Mouse (Mus musculus) limb, embryonic 10.5 days (tissue): Measurements from ENCODE around the gene Khdrbs1. TPM values are rescaled to one million over a fixed set of nuclear protein-coding genes. Genes with fewer than 3 reads are reported as not detected.

Experiments
- DNase-seq: peaks from one replicate; pipeline ENCODE4 v3.0.0-alpha.2; 2017; ENCODE audit warnings: low spot score
- H3K27ac ChIP-seq: fragments of 300-500 bp; sonication (generic); 2 replicates; pipeline ENCODE4 v1.5.1; 2016; ENCODE audit warnings: mild to moderate bottlenecking
- H3K27me3 ChIP-seq: fragments of 300-500 bp; sonication (generic); 2 replicates; pipeline ENCODE4 v1.6.1; 2016; ENCODE audit warnings: low read depth, mild to moderate bottlenecking; ENCODE audit not compliant: poor library complexity, severe bottlenecking
- H3K36me3 ChIP-seq: fragments of 300-500 bp; sonication (generic); 2 replicates; pipeline ENCODE4 v1.6.1; 2016; ENCODE audit warnings: mild to moderate bottlenecking, moderate library complexity
- H3K4me1 ChIP-seq: fragments of 300-500 bp; sonication (generic); 2 replicates; pipeline ENCODE4 v1.6.1; 2016
- H3K4me3 ChIP-seq: fragments of 300-500 bp; sonication (generic); 2 replicates; pipeline ENCODE4 v1.5.1; 2016; ENCODE audit warnings: mild to moderate bottlenecking, moderate library complexity
- H3K9me3 ChIP-seq: fragments of 300-500 bp; sonication (generic); replicated peaks from 2 replicates; pipeline ENCODE4 v1.6.1; 2016; ENCODE audit warnings: mild to moderate bottlenecking
- WGBS: fragments of 180-500 bp; shearing (Covaris S2); methylation state at CpG from one replicate; pipeline ENCODE4 v1.1.7; 2016; 5-methylcytosine and 5-hydroxymethylcytosine counted together
- polyA plus RNA-seq: library from polyadenylated mRNA; unstranded; fragments of >200 nt; fragmentation: Nextera tagmentation; extraction: Ambion mirVana; gene quantifications from 2 replicates; pipeline ENCODE4 v1.2.1, GENCODE M21; 2016

Gene Khdrbs1
- 156 and 179 TPM in 2 replicates for polyA plus RNA-seq

DNA sequence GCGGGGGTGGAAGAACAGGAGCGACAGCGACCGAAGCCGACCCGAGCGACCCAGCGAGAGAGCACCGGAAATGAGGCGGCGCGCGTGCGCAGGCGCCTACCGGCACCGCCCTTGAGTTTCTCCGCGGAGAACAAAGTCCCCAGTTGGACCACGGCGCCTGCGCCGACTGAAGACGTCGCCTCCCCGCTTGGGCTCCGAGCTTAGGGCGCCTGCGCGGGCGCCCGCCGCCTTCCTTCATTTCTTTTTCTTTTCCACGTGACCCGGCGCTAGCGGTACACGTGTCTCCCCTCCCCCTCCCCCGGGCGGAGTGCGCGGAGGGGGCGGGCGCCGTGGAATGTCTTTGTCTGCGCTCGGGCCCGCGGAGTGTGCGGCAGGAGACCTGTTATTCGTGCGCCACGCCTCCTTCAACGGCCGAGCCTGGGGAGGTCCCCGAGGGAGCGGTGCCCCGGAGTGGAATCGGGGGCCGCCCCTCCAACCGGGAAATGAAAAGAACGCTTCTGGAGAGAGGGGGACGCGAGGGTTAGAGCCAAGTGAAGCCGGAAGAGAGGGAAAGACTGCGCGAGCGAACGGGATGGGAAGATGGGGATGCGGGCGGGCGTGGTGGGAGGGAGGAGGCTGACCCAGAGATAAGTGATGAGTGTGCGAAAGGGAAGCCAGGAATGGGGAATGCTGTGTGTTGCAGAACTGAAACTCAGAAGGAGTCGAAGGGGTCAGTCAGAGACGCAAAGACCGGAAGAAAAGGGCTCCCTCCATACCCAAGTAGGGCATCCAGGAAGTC, at the start of gene Khdrbs1:
TSS of gene Khdrbs1 (minus strand) at position 72 of the 778 bp plus-strand sequence.
- H3K27ac ChIP-seq, result peak within 1 kb of the TSS; percentile 100
- peaks cover 23% of the 10 kb centered on the region for H3K36me3 ChIP-seq
- peak within 1 kb of the TSS; percentile 93 for H3K4me3 ChIP-seq
- peaks cover 22% of the 10 kb centered on the region for H3K4me1 ChIP-seq
- peak; percentile 99 for DNase-seq
- no peaks in the 10 kb centered on the region for H3K27me3 ChIP-seq
- no peaks in the 10 kb centered on the region for H3K9me3 ChIP-seq
- under 1% methylated on average over 76 of the region's 76 CpGs for WGBS

DNA sequence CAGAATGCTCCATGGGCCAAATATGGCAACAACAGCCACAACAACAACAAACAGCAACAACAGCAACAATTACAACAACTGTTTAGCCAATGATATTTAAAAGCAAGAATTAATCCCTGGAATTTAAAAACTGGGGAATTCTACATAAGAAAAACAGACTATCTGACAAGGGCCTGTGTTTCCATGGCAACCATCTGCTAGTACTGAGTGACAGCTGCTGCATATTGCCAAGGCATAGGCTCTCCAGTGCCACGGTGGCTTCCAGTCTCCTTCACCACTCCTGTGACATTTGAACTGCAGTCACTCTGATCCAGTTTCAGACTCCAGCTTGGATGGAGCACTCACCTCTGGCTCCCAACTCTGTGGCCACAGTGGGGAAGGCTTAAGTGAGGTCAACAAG, 49.3 kb upstream of the Khdrbs1 start:
- Histone ChIP-seq H3K4me1 (peaks cover 42% of the 10 kb centered on the region), H3K27ac (no peak overlapping the region), H3K36me3 (no peaks in the 10 kb centered on the region), H3K4me3 (no peak overlapping the region), H3K27me3 (no peaks in the 10 kb centered on the region), H3K9me3 (no peaks in the 10 kb centered on the region; the same call in 1 of the 2 replicates)
- DNase-seq, result no peak
- WGBS, result 50% methylated on average over 1 of the region's 1 CpGs

- H3K4me1 ChIP-seq, result peaks cover 33% of the 10 kb centered on the region
- no peaks in the 10 kb centered on the region for H3K36me3 ChIP-seq
- no peaks in the 10 kb centered on the region; the same call in 1 of the 2 replicates for H3K9me3 ChIP-seq
- no peak overlapping the region for H3K4me3 ChIP-seq
- H3K27ac ChIP-seq, result no peak overlapping the region
- WGBS, result 76% methylated on average over 3 of the region's 3 CpGs
- no peak for DNase-seq
- H3K27me3 ChIP-seq, result no peaks in the 10 kb centered on the region
Observed at GRCm38 (mm10) chr4:129790475-129790874, 48.4 kb upstream of the Khdrbs1 start.

DNA sequence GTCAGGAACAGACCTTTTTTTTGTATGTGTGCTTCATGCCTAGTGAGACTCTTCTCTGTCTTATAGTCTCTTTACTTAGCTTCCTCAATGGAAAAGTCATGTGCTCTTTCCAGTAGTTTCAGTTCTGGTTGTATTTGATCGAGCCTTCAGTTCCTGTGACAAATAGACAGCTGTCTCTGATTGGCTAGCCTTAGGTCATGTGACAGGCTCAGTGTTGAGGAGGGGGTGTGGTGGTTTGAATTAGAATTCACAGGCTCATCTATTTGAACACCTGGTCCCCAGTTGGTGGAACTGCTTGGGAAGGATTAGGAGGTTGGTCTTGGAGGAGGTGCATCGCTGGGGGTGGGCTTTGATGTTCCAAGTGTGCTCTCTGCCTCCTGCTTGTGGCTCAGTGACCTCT, 47.5 kb upstream of the Khdrbs1 start:
- Histone ChIP-seq H3K36me3 (no peaks in the 10 kb centered on the region), H3K27ac (no peak overlapping the region), H3K9me3 (no peaks in the 10 kb centered on the region; the same call in 1 of the 2 replicates), H3K4me3 (no peak overlapping the region), H3K27me3 (no peaks in the 10 kb centered on the region), H3K4me1 (peaks cover 25% of the 10 kb centered on the region)
- DNase-seq, result no peak
- WGBS, result 90% methylated on average over 2 of the region's 2 CpGs

- no peak for DNase-seq
- H3K27ac ChIP-seq, result peak overlapping the region; percentile 46; the same call in 1 of the 2 replicates
- WGBS, result 28% methylated on average over 8 of the region's 8 CpGs
- H3K27me3 ChIP-seq, result no peaks in the 10 kb centered on the region
- H3K4me1 ChIP-seq, result peaks cover 17% of the 10 kb centered on the region
- H3K4me3 ChIP-seq, result no peak overlapping the region
- H3K9me3 ChIP-seq, result no peaks in the 10 kb centered on the region; the same call in 1 of the 2 replicates
- H3K36me3 ChIP-seq, result no peaks in the 10 kb centered on the region
Observed at GRCm38 (mm10) chr4:129788693-129789092, 46.6 kb upstream of the Khdrbs1 start.

DNA sequence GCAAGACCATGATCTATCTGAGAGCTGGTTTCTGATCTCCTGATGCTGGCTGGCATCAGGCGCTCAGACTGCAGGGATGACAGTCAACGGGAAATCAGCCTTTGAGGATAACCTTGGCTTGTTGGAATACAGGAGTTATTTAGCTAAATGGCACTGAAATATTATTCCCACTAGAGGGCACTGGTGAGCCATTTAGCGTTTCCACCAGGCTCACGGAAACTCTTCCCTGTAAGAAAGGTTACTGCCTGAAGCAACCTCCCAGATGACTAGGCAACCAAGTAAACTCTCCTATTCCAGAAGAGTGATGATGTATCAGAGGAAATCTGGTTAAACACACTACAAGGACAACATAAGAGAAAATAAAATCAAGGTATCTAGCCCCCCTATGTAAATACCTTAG, 43.1 kb upstream of the Khdrbs1 start:
- Histone ChIP-seq H3K4me1 (peaks cover 30% of the 10 kb centered on the region), H3K4me3 (no peak overlapping the region), H3K27me3 (no peaks in the 10 kb centered on the region), H3K36me3 (no peaks in the 10 kb centered on the region), H3K27ac (no peak overlapping the region), H3K9me3 (no peaks in the 10 kb centered on the region; the same call in 1 of the 2 replicates)
- WGBS, result 5% methylated on average over 4 of the region's 4 CpGs
- DNase-seq, result peak; percentile 66

DNA sequence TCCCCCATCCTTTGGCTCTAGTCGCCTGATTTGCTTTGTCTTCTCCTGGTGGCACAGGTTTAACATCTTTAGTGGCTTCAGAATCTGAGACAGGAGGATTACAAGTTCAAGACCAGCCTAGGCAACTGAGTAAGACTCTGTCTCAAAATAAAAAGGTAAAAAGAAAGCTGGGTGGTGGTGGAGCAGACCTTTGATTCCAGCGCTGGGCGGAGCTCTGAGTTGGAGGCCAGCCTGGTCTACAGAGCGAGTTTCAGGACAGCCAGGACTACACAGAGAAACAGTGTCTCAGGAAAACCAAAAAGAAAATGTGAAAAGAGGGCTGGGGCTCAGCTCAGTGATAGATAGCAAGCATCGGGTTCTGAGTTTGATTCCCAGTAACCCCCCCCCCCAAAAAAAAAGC, 41.4 kb upstream of the Khdrbs1 start:
- Histone ChIP-seq H3K27ac (no peak overlapping the region), H3K27me3 (no peaks in the 10 kb centered on the region), H3K9me3 (no peaks in the 10 kb centered on the region), H3K4me1 (peaks cover 27% of the 10 kb centered on the region), H3K36me3 (no peaks in the 10 kb centered on the region), H3K4me3 (no peak overlapping the region)
- DNase-seq, result no peak
- WGBS, result 87% methylated on average over 5 of the region's 5 CpGs

DNA sequence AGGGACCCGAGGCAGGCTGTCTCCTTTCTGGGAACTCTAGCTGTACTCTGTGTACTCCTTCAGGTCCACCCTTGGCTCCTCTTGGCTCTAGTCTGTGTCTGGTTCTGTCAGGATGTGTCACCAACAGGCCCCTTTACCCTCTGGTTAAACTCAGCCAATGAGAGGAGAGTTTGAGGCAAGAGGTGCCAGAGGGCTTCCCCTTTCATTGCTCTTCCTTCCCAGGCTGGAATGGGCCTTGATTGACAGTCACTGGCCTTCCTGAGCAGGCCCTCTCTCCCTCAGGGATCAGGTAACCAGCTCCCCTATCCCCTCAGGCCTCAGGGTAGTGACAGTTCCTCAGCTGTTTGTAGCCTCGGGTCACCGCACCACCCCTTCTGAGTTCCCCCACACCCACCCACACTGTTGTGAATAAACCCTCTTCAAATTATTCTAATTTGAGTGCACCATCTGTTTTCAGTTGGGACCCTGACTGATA, 40.8 kb upstream of the Khdrbs1 start:
- H3K9me3 ChIP-seq, result no peaks in the 10 kb centered on the region
- H3K27me3 ChIP-seq, result no peaks in the 10 kb centered on the region
- no peaks in the 10 kb centered on the region for H3K36me3 ChIP-seq
- peaks cover 23% of the 10 kb centered on the region for H3K4me1 ChIP-seq
- WGBS, result 32% methylated on average over 3 of the region's 3 CpGs
- no peak overlapping the region for H3K4me3 ChIP-seq
- H3K27ac ChIP-seq, result peak overlapping the region; percentile 54
- no peak for DNase-seq

- Histone ChIP-seq H3K4me3 (no peak overlapping the region), H3K4me1 (peaks cover 23% of the 10 kb centered on the region), H3K27ac (peak overlapping the region; percentile 54; the same call in 1 of the 2 replicates), H3K27me3 (no peaks in the 10 kb centered on the region), H3K9me3 (no peaks in the 10 kb centered on the region), H3K36me3 (no peaks in the 10 kb centered on the region)
- DNase-seq, result no peak
- 36% methylated on average over 4 of the region's 4 CpGs for WGBS
Observed at GRCm38 (mm10) chr4:129781881-129782675, 40.0 kb upstream of the Khdrbs1 start.

DNA sequence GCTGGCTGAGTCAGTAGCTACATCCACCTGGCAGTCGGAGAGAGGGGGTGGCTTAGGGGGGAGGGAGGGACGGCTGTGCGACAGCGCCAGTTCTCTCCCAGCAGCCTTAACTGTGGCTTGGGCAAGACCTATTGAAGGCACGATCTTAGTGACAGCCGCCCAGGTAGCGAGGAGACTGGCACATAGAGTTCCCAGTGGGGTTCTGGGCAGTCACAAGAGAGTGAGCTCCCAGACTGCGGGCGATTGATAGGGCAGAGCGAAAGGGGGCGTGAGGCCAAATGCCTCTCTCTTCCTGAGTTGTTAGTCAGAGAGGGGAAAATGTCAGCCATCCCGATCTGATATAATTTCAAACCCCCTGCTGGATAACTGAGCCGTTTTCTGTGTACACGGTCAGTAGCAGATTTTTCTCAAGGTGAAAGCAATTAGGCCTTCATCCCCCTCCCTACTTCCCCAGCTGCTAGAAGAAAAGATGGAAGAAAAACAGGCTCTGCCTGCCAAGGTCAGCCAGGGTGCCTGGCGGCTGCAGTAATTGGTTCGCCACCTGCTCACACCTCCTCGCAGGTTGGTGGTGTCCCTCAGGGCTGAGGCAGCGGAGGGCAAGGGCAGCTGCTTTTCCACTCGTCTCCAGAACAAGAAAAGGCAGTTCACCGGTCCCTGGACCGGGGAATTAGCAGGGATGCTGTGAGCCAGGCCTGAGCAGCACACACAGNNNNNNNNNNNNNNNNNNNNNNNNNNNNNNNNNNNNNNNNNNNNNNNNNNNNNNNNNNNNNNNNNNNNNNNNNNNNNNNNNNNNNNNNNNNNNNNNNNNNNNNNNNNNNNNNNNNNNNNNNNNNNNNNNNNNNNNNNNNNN, 29.8 kb upstream of the Khdrbs1 start:
- WGBS, result 2% methylated on average over 21 of the region's 21 CpGs
- no peaks in the 10 kb centered on the region for H3K36me3 ChIP-seq

DNA sequence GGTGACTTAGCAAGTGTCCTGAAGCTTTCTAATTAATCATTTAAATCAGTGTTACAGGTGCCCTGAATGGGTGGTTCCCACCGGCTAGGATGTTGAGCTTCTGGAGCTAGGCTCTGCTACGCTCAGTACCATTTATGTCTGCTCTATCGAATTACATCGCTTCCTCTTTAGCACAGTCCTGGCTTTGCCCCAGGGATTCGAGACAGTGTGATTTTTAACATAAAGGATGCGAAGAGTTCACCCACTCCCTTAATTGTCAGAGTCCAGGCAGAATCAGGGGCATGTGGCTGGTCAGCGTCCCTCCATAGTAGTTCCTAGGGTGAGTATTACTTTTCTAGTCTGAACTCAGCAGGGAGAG, 29.2 kb upstream of the Khdrbs1 start:
- WGBS, result 20% methylated on average over 7 of the region's 7 CpGs
- peak overlapping the region; percentile 81 for H3K27ac ChIP-seq
- H3K9me3 ChIP-seq, result no peaks in the 10 kb centered on the region
- H3K27me3 ChIP-seq, result no peaks in the 10 kb centered on the region
- DNase-seq, result no peak
- H3K4me3 ChIP-seq, result peak overlapping the region; percentile 45
- H3K36me3 ChIP-seq, result no peaks in the 10 kb centered on the region
- H3K4me1 ChIP-seq, result peaks cover 51% of the 10 kb centered on the region

More for the DNA sequence above, 29.8 kb upstream of the Khdrbs1 start:
- DNase-seq, result peak; percentile 85
- peaks cover 51% of the 10 kb centered on the region for H3K4me1 ChIP-seq
- peak overlapping the region; percentile 45 for H3K4me3 ChIP-seq
- H3K9me3 ChIP-seq, result no peaks in the 10 kb centered on the region
- no peaks in the 10 kb centered on the region for H3K27me3 ChIP-seq
- H3K27ac ChIP-seq, result peak overlapping the region; percentile 81

DNA sequence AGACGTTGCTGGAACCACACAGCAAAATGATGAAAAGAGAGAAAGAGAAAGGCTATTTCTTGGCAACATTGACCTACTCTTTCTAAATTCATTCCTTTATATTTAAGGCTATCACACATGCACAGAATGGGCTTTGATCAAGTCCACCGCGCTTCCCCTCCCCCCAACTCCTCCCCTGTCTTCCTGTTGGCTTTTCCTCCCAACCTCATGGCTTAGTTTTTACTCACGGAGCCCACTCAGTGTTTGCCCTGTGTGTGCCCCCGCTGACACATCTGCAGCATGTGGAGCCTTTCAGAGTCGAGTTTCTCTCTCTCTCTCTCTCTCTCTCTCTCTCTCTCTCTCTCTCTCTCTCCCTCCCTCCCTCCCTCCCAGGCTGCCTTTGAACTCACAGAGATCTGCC, 28.5 kb upstream of the Khdrbs1 start:
- Histone ChIP-seq H3K9me3 (no peaks in the 10 kb centered on the region), H3K36me3 (no peaks in the 10 kb centered on the region), H3K4me3 (no peak overlapping the region), H3K27me3 (no peaks in the 10 kb centered on the region), H3K4me1 (peaks cover 45% of the 10 kb centered on the region), H3K27ac (peak overlapping the region; percentile 10; the same call in 1 of the 2 replicates)
- no peak for DNase-seq
- WGBS, result 67% methylated on average over 6 of the region's 6 CpGs
